Mouse (Mus musculus): ENCODE results near the gene Ptk6. TPM values are rescaled to one million over a fixed set of nuclear protein-coding genes. Genes with fewer than 3 reads are reported as not detected.
A peak's percentile ranks its signal among the peaks of the same experiment; 100 is the strongest.

Gene Ptk6
- total and polyA plus RNA-seq, 3 experiments: 0.05 to 0.17 (median 0.09) TPM

GRCm38 (mm10) chr2:181235681-181236566 is 33.3 kb upstream of the Ptk6 start:
- Histone ChIP-seq H3K27me3 (replicated peaks) (no peaks in the 10 kb centered on the region), H3K79me2 (replicated peaks; ENCODE audit: control insufficient read depth, extremely low read depth, insufficient read depth, poor library complexity, severe bottlenecking) (peaks cover 3% of the 10 kb centered on the region), H3K4me2 (ENCODE audit: insufficient read depth, low read depth, poor library complexity, severe bottlenecking) (no peak overlapping the region), H3K9me3 (replicated peaks; ENCODE audit: low read length) (no peaks in the 10 kb centered on the region), H3K36me3 (replicated peaks in 1 of 2; ENCODE audit: control insufficient read depth in 1 of 2, insufficient read depth in 1 of 2, low read length in 1 of 2) (peaks cover 85 to 97% of the 10 kb centered on the region in 2 experiments), H3K9ac (ENCODE audit: insufficient read depth, low read depth) (no peak overlapping the region), H3K4me1 (ENCODE audit: control insufficient read depth in 1 of 2, insufficient read depth in 2 of 2) (peaks cover 28 to 38% of the 10 kb centered on the region in 2 experiments), H3K4me3 (replicated peaks in 1 of 3; ENCODE audit: low read depth in 2 of 3, low read length in 2 of 3, poor library complexity in 1 of 3) (no peak overlapping the region), H3K27ac (ENCODE audit: insufficient read depth, low read depth) (no peak overlapping the region)
- no peak for DNase-seq (ENCODE audit: extremely low read depth)
- dilution Hi-C loops (cut with MboI; ENCODE audit: extremely low pct_ligation_motif_present, extremely low pct_unique_long_range_greater_than_20kb, low sequenced_read_pairs) (no loop called here), in situ Hi-C loops (cut with MboI; ENCODE audit: low pct_ligation_motif_present, low pct_unique_long_range_greater_than_20kb, low sequenced_read_pairs) (no loop called here)
- TF ChIP-seq SMC3 (IDR thresholded peaks at IDR 0.05; ENCODE audit: low read depth, low read length) (peak; percentile 41), CHD2 (IDR thresholded peaks at IDR 0.05; ENCODE audit: low read length) (no peak), ZMIZ1 (IDR thresholded peaks at IDR 0.05; ENCODE audit: low read depth, low read length) (no peak), RAD21 (IDR thresholded peaks at IDR 0.05; ENCODE audit: low read depth, low read length) (peak; percentile 11), PAX5 (IDR thresholded peaks at IDR 0.05; ENCODE audit: low read length) (no peak), GABPA (IDR thresholded peaks at IDR 0.05; ENCODE audit: insufficient replicate concordance, low read depth, low read length) (no peak), ELF1 (IDR thresholded peaks at IDR 0.05; ENCODE audit: low read depth, low read length) (no peak), CHD1 (IDR thresholded peaks at IDR 0.05; ENCODE audit: low read depth, low read length) (no peak), POLR2A (IDR thresholded peaks at IDR 0.05; ENCODE audit: low read depth, low read length) (no peak), ZC3H11A (IDR thresholded peaks at IDR 0.05; ENCODE audit: low read depth, low read length) (no peak), HCFC1 (IDR thresholded peaks at IDR 0.05; ENCODE audit: low read depth, low read length) (no peak), CTCF (conservative IDR thresholded peaks at IDR 0.05 in 1 of 2, IDR thresholded peaks at IDR 0.05 in 1 of 2; ENCODE audit: low read depth in 2 of 2, low read length in 2 of 2) (peak in 1 of 2 experiments; percentile 40; a peak in 2 of 4 replicates)

- in situ Hi-C loops (cut with MboI; ENCODE audit: low pct_ligation_motif_present, low pct_unique_long_range_greater_than_20kb, low sequenced_read_pairs): loop anchor here (5.0 kb wide), 1 partner anchor 37 kb away; no protein-coding TSS in a partner anchor
- Histone ChIP-seq H3K4me2 (ENCODE audit: insufficient read depth, low read depth, poor library complexity, severe bottlenecking) (no peak overlapping the region), H3K9ac (ENCODE audit: insufficient read depth, low read depth) (no peak overlapping the region), H3K36me3 (replicated peaks in 1 of 2; ENCODE audit: control insufficient read depth in 1 of 2, insufficient read depth in 1 of 2, low read length in 1 of 2) (peaks cover 88 to 97% of the 10 kb centered on the region in 2 experiments), H3K79me2 (replicated peaks; ENCODE audit: control insufficient read depth, extremely low read depth, insufficient read depth, poor library complexity, severe bottlenecking) (no peaks in the 10 kb centered on the region), H3K27ac (ENCODE audit: insufficient read depth, low read depth) (no peak overlapping the region), H3K27me3 (replicated peaks) (no peaks in the 10 kb centered on the region), H3K4me3 (replicated peaks in 1 of 3; ENCODE audit: low read depth in 2 of 3, low read length in 2 of 3, poor library complexity in 1 of 3) (no peak overlapping the region), H3K4me1 (ENCODE audit: control insufficient read depth in 1 of 2, insufficient read depth in 2 of 2) (peaks cover 16 to 25% of the 10 kb centered on the region in 2 experiments), H3K9me3 (replicated peaks; ENCODE audit: low read length) (no peaks in the 10 kb centered on the region)
- dilution Hi-C loops (cut with MboI; ENCODE audit: extremely low pct_ligation_motif_present, extremely low pct_unique_long_range_greater_than_20kb, low sequenced_read_pairs): no loop called here
- no peak for DNase-seq (ENCODE audit: extremely low read depth)
- TF ChIP-seq ZNF384 (IDR thresholded peaks at IDR 0.05; ENCODE audit: low read depth, low read length) (no peak), UBTF (IDR thresholded peaks at IDR 0.05; ENCODE audit: low read depth, low read length) (no peak), JUND (conservative IDR thresholded peaks at IDR 0.05; ENCODE audit: low read depth, low read length) (no peak), RAD21 (IDR thresholded peaks at IDR 0.05; ENCODE audit: low read depth, low read length) (no peak)
These were observed 32.1 kb upstream of the Ptk6 start for GRCm38 (mm10) chr2:181234680-181235079.

All from CH12.LX (cell line).